In genomic region chr7:73761691-73762189, GRCm38 (mm10) we compare ENCODE assay signal across 25 mouse cellular contexts. TPM values are rescaled to one million over a fixed set of nuclear protein-coding genes. Genes with fewer than 3 reads are reported as not detected.
A peak's percentile ranks its signal among the peaks of the same experiment; 100 is the strongest.
DNase-seq lines count a peak whose midpoint lies in the region; ATAC-seq and TF ChIP-seq lines count a peak whose summit lies in the region.
"Had no signal": no experiment of that assay in that cellular context is flagged by ENCODE, and none has a peak within 500 bp of the region (broad histone marks: within the 10 kb centered on the region; RNA-seq: fewer than 3 reads in every experiment).

No protein-coding gene starts in this region.

- no peaks in the 10 kb centered on the region for H3K9me3 ChIP-seq in MEL (replicated peaks; ENCODE audit: insufficient read depth, low read length)
- H3K9me3 ChIP-seq: embryonic facial prominence, embryonic 12.5 days; embryonic facial prominence, embryonic 15.5 days; forebrain, embryonic 15.5 days; heart, embryonic 10.5 days; heart, embryonic 13.5 days; hindbrain, embryonic 13.5 days had no signal

- no peak for TF ChIP-seq RAD21 in MEL (IDR thresholded peaks at IDR 0.05; ENCODE audit: low read depth, low read length)

- no peak for TF ChIP-seq CTCF in MEL (IDR thresholded peaks at IDR 0.05 in 2 of 3, conservative IDR thresholded peaks at IDR 0.05 in 1 of 3; ENCODE audit: control insufficient read depth in 1 of 3, insufficient read depth in 1 of 3, low read depth in 2 of 3, low read length in 3 of 3, poor library complexity in 1 of 3, severe bottlenecking in 1 of 3)
- TF ChIP-seq CTCF in brain, embryonic 14.5 days (IDR thresholded peaks at IDR 0.05; ENCODE audit: borderline replicate concordance, extremely low read depth, insufficient read depth, insufficient read length): no peak

- peak; percentile 47; the same call in 1 of the 2 replicates for ATAC-seq in megakaryocyte, adult 5-6 weeks (ENCODE audit: poor library complexity, severe bottlenecking)
- ATAC-seq: activated CD4-positive, CD25-positive, alpha-beta regulatory T cell, adult 4 months; CD4-positive, CD25-positive, alpha-beta regulatory T cell, adult 4 months; forebrain, embryonic 15.5 days; hindbrain, embryonic 16.5 days had no signal

- no peak overlapping the region for H3K9ac ChIP-seq in MEL (ENCODE audit: control insufficient read depth, low read depth, low read length, poor library complexity, severe bottlenecking)
- H3K9ac ChIP-seq: embryonic facial prominence, embryonic 12.5 days; embryonic facial prominence, embryonic 15.5 days; forebrain, embryonic 15.5 days; heart, embryonic 13.5 days; hindbrain, embryonic 13.5 days had no signal

- intact Hi-C loops in left cerebral cortex, postnatal 10 days (cut with DNase I): no loop called here

- no peak overlapping the region for H3K4me3 ChIP-seq in MEL (ENCODE audit: control insufficient read depth in 1 of 2, insufficient read depth in 1 of 2, low read depth in 2 of 2, low read length in 2 of 2)
- H3K4me3 ChIP-seq: embryonic facial prominence, embryonic 12.5 days; embryonic facial prominence, embryonic 15.5 days; forebrain, embryonic 15.5 days; heart, adult 2 months; heart, embryonic 10.5 days; heart, embryonic 13.5 days; hindbrain, embryonic 10.5 days; hindbrain, embryonic 13.5 days had no signal

- H3K36me3 ChIP-seq in MEL (ENCODE audit: control insufficient read depth in 1 of 2, insufficient read depth in 2 of 2, low read length in 2 of 2): peaks cover 0 to 12% of the 10 kb centered on the region in 2 experiments; a peak in 2 of 4 replicates
- H3K36me3 ChIP-seq: embryonic facial prominence, embryonic 15.5 days; forebrain, embryonic 15.5 days; heart, embryonic 10.5 days; hindbrain, embryonic 10.5 days; hindbrain, embryonic 13.5 days had no signal

- H3K4me1 ChIP-seq in MEL (ENCODE audit: control insufficient read depth in 1 of 2, insufficient read depth in 2 of 2, low read length in 2 of 2): peaks cover 5 to 14% of the 10 kb centered on the region in 2 experiments
- H3K4me1 ChIP-seq: embryonic facial prominence, embryonic 12.5 days; embryonic facial prominence, embryonic 15.5 days; forebrain, embryonic 15.5 days; hindbrain, embryonic 10.5 days; hindbrain, embryonic 13.5 days had no signal

- no peaks in the 10 kb centered on the region for H3K79me2 ChIP-seq in MEL (ENCODE audit: control insufficient read depth, insufficient read depth, low read length, poor library complexity)

- no peak overlapping the region for H3K27ac ChIP-seq in MEL (ENCODE audit: control insufficient read depth, low read depth, low read length)
- H3K27ac ChIP-seq: embryonic facial prominence, embryonic 12.5 days; embryonic facial prominence, embryonic 15.5 days; forebrain, embryonic 15.5 days; heart, adult 2 months; heart, embryonic 10.5 days; heart, embryonic 13.5 days; hindbrain, embryonic 10.5 days; hindbrain, embryonic 13.5 days had no signal

- H3K27me3 ChIP-seq in MEL (ENCODE audit: control insufficient read depth in 1 of 2, insufficient read depth in 2 of 2, low read length in 2 of 2): no peaks in the 10 kb centered on the region; a peak in 2 of 4 replicates
- H3K27me3 ChIP-seq: embryonic facial prominence, embryonic 12.5 days; embryonic facial prominence, embryonic 15.5 days; forebrain, embryonic 15.5 days; heart, embryonic 13.5 days; hindbrain, embryonic 13.5 days had no signal

- TF ChIP-seq POLR2A in MEL (IDR thresholded peaks at IDR 0.05; ENCODE audit: control insufficient read depth in 1 of 2, insufficient read depth in 1 of 2, low read depth in 1 of 2, low read length in 2 of 2, poor library complexity in 1 of 2): no peak
- no peak for TF ChIP-seq POLR2A in brain, embryonic 14.5 days (IDR thresholded peaks at IDR 0.05; ENCODE audit: borderline replicate concordance, extremely low read depth, insufficient read depth, insufficient read length, poor library complexity, severe bottlenecking)

- TF ChIP-seq EP300 in MEL (IDR thresholded peaks at IDR 0.05; ENCODE audit: low read depth in 1 of 2, low read length in 2 of 2): no peak

- DNase-seq in MEL (ENCODE audit: low read depth, low spot score): peak; percentile 23
- peak; percentile 5 for DNase-seq in brain, embryonic 14.5 days (ENCODE audit: low read depth)
- peak; percentile 34 for DNase-seq in lung, postnatal 10 days
- no peak for DNase-seq in ovary, postnatal 14 days (ENCODE audit: low spot score)
- no peak for DNase-seq in left cerebral cortex, postnatal 10 days (ENCODE audit: extremely low spot score in 1 of 2, low spot score in 2 of 2)
- DNase-seq: adrenal gland, adult 8-10 months; adrenal gland, postnatal 25 days; cerebellum, adult 18-20 months; cerebellum, adult 9-10 months; cerebellum, postnatal 25 days; gastrocnemius, postnatal 25 days; heart, adult 2 months; heart, postnatal 14 days had no signal

TF ChIP-seq in MEL, 35 proteins besides CTCF, POLR2A, EP300 and RAD21:
- TF ChIP-seq ZMIZ1 (IDR thresholded peaks at IDR 0.05; ENCODE audit: low read depth, low read length) (no peak), NRF1 (IDR thresholded peaks at IDR 0.05; ENCODE audit: insufficient read depth, low read depth, low read length, poor library complexity, severe bottlenecking) (no peak), ZNF384 (IDR thresholded peaks at IDR 0.05; ENCODE audit: low read depth, low read length) (no peak; the same call in 1 of the 2 replicates), ZC3H11A (IDR thresholded peaks at IDR 0.05; ENCODE audit: low read depth, low read length) (no peak)

RNA-seq across cellular contexts. Expression of gene Fam174b, which starts 21.6 kb away (rescaled TPM):
- 0.88 and 1.7 TPM in 2 replicates for total RNA-seq in MEL (2012; rRNA removed)
- polyA plus RNA-seq in MEL (2012; ENCODE audit: insufficient read depth in 1 of 2, insufficient read length in 2 of 2, low read depth in 1 of 2, low replicate concordance in 2 of 2, missing spikeins in 1 of 2): 1 to 10 TPM in 1 of 2 experiments, not detected in 1; 1.4 TPM
- polyA plus RNA-seq in brain, embryonic 14.5 days (2012; rRNA removed): 15.5 and 23.7 TPM in 2 replicates
- 1.4 and 1.9 TPM in 2 replicates for total RNA-seq in megakaryocyte, adult 5-6 weeks (2015)
- total RNA-seq in megakaryocyte, adult 5-6 weeks (2017): 2.9 and 8.1 TPM in 2 replicates
- total RNA-seq in left cerebral cortex, postnatal 10 days (2021): 10 to 100 TPM; 38.3 to 39.6 TPM
- polyA plus RNA-seq: C2C12 had no signal

Comparison
In these comparisons a context has a peak if more than half of its experiments do, and no peak if none do; other contexts are left out.
1. DNase-seq: peak in MEL (single experiment), brain, embryonic 14.5 days (single experiment) and lung, postnatal 10 days (single experiment); none in ovary, postnatal 14 days (single experiment) and left cerebral cortex, postnatal 10 days (0 of 2).
2. RNA of gene Fam174b, which starts 21.6 kb away (total RNA-seq): 38.3 to 39.6 TPM in left cerebral cortex, postnatal 10 days; 1.4 to 8.1 TPM in megakaryocyte, adult 5-6 weeks and 0.88 to 1.7 TPM in MEL; every median in the first group is over 4 times any median in the second.